Mouse (Mus musculus): ENCODE results near the gene Cdk5rap3. TPM values are rescaled to one million over a fixed set of nuclear protein-coding genes. Genes with fewer than 3 reads are reported as not detected.

Cdk5rap3 gene
- polyA plus RNA-seq, 1 experiment = 55.7 TPM

DNA sequence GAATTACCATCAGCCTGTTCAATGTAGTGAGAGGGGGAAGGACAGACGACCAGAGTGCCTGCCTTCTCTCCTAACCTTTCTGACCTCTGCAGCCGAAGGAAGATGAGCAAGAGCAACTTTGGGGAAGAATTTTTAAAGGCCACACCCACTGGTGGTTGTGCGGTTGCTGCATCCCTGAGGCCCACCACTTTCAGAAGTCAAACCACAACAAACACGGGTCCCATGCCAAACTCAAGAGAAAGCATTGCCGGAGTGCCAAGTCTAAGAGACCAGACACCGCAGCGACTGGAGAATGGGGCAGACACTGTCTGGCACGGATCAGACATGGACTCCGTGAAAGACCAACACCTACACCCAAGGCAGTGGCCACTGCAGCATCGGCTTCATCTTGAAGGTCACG lies 8.6 kb upstream of the Cdk5rap3 start:
- H3K4me3 ChIP-seq (ENCODE audit: insufficient read depth, low read length) = no peak overlapping the region
- H3K4me1 ChIP-seq (ENCODE audit: control insufficient read depth, insufficient read depth, low read length) = no peaks in the 10 kb centered on the region
- H3K27ac ChIP-seq (ENCODE audit: insufficient read depth, low read length) = no peak overlapping the region
- no peak for TF ChIP-seq CTCF (IDR thresholded peaks at IDR 0.05; ENCODE audit: borderline replicate concordance, insufficient read depth, low read length)
- no peak for TF ChIP-seq POLR2A (IDR thresholded peaks at IDR 0.05; ENCODE audit: low read depth, low read length)

DNA sequence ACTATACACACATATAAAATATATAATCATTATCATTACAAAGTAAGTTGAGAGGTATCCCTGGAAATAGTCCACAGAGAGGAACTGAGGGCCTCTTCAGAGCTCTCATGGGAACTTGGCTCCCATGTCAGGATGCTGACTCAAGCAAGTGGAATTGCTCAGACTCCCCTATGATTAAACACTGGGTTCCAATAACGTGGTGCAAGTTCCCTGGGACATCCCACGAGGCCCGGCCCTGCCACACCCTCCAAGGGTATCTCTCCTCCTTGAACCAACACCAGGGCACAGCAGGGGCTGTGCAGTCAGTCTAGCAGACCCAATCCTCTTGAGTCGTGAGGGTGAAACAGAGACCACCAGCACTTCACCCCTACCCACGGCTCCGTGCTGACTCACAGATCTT lies 2.7 kb upstream of the Cdk5rap3 start:
- Histone ChIP-seq H3K4me3 (ENCODE audit: insufficient read depth, low read length) (no peak overlapping the region), H3K27ac (ENCODE audit: insufficient read depth, low read length) (no peak overlapping the region; the same call in 1 of the 2 replicates), H3K4me1 (ENCODE audit: control insufficient read depth, insufficient read depth, low read length) (peaks cover 9% of the 10 kb centered on the region)
- no peak for TF ChIP-seq POLR2A (IDR thresholded peaks at IDR 0.05; ENCODE audit: low read depth, low read length)
- no peak for TF ChIP-seq CTCF (IDR thresholded peaks at IDR 0.05; ENCODE audit: borderline replicate concordance, insufficient read depth, low read length)

DNA sequence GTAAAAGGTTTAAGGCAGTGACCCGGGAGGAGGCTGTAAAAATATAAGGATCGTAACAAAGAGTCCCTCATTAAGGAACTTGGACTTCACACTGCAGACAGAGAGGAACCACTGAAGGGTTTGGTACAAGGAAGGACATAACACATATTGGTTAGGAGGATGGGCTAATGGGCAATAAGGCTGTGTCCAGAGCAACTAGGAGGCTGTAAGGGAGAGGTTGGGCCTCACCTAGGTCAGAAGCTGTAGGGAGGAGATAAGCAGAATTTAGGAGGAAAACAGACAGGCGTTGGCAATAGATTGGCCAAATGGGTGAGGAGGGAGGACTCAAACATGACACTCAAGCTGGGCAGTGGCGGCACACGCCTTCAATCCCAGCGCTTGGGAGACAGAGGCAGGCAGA lies 1.1 kb upstream of the Cdk5rap3 start:
- H3K27ac ChIP-seq (ENCODE audit: insufficient read depth, low read length) = no peak overlapping the region
- H3K4me3 ChIP-seq (ENCODE audit: insufficient read depth, low read length) = no peak overlapping the region
- peaks cover 9% of the 10 kb centered on the region for H3K4me1 ChIP-seq (ENCODE audit: control insufficient read depth, insufficient read depth, low read length)
- no peak for TF ChIP-seq POLR2A (IDR thresholded peaks at IDR 0.05; ENCODE audit: low read depth, low read length)
- TF ChIP-seq CTCF (IDR thresholded peaks at IDR 0.05; ENCODE audit: borderline replicate concordance, insufficient read depth, low read length) = no peak

DNA sequence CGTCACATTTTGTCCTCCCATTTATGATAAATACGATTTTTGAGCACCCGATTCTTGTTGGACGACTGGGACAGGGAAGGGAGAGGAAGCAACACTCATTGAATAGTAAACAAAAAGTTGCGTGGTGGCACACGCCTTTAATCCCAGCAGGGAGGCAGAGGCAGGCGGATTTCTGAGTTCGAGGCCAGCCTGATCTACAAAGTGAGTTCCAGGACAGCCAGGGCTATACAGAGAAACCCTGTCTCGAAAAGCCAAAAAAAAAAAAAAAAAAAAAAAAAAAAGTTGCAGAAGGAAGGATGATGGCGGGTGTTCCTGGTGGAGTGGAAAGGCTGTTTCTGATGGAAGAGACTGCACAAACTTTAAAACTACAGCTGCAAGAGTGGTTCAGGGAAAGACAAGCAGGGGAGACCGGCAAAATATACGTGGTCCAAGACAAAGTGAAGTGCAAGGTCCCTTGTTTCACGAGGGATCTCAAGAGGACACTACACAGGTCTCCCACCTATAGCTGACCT lies 645 bp upstream of the Cdk5rap3 start:
- Histone ChIP-seq H3K27ac (ENCODE audit: insufficient read depth, low read length) (no peak overlapping the region), H3K4me1 (ENCODE audit: control insufficient read depth, insufficient read depth, low read length) (peaks cover 9% of the 10 kb centered on the region), H3K4me3 (ENCODE audit: insufficient read depth, low read length) (peak overlapping the region; percentile 20)
- TF ChIP-seq POLR2A (IDR thresholded peaks at IDR 0.05; ENCODE audit: low read depth, low read length) = no peak
- no peak for TF ChIP-seq CTCF (IDR thresholded peaks at IDR 0.05; ENCODE audit: borderline replicate concordance, insufficient read depth, low read length)

DNA sequence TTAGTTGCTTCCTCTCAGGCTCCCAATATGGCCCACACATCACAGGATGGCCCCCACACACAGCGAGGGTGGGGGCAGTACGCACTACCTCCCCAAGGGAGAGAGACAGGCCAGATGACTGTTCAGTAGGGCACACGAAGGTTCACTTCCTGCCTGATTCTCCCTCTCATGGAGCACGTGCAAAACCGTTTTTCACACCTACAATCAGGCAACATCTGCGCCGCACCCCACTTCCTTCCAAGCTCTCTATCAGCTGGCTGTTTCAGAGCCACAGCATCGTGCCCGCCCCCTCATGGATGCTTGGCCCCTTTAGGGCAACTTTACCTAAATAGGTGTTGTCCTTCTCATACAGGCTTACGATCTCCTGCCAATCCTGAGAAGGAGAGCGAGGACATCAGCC lies 3.6 kb downstream of the Cdk5rap3 start:
- H3K27ac ChIP-seq (ENCODE audit: insufficient read depth, low read length) = no peak overlapping the region
- no peaks in the 10 kb centered on the region for H3K4me1 ChIP-seq (ENCODE audit: control insufficient read depth, insufficient read depth, low read length)
- no peak for TF ChIP-seq CTCF (IDR thresholded peaks at IDR 0.05; ENCODE audit: borderline replicate concordance, insufficient read depth, low read length)
- no peak for TF ChIP-seq POLR2A (IDR thresholded peaks at IDR 0.05; ENCODE audit: low read depth, low read length)
- H3K4me3 ChIP-seq (ENCODE audit: insufficient read depth, low read length) = no peak overlapping the region

DNA sequence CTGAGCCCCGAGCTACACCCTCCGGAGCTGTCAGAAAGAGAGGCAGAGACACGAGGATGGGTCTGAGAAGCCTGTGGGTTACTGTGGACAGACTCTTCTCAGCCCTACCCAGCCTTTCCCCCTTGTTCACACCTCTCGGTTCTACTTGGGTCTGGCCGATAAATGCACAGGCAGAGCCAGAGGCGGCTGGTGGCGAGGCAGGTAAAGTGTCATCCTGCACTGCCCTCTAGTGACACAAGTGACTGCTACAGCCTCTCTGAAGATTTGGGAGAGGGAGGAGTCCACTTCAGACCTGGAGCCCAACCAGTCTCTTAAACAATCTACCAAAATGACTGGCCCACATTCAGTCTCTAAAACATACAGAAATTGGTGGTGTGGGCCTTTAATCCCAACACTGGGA lies 6.3 kb downstream of the Cdk5rap3 start:
- no peak for TF ChIP-seq POLR2A (IDR thresholded peaks at IDR 0.05; ENCODE audit: low read depth, low read length)
- TF ChIP-seq CTCF (IDR thresholded peaks at IDR 0.05; ENCODE audit: borderline replicate concordance, insufficient read depth, low read length) = peak; percentile 69
- H3K4me1 ChIP-seq (ENCODE audit: control insufficient read depth, insufficient read depth, low read length) = no peaks in the 10 kb centered on the region
- H3K4me3 ChIP-seq (ENCODE audit: insufficient read depth, low read length) = no peak overlapping the region
- H3K27ac ChIP-seq (ENCODE audit: insufficient read depth, low read length) = no peak overlapping the region

DNA sequence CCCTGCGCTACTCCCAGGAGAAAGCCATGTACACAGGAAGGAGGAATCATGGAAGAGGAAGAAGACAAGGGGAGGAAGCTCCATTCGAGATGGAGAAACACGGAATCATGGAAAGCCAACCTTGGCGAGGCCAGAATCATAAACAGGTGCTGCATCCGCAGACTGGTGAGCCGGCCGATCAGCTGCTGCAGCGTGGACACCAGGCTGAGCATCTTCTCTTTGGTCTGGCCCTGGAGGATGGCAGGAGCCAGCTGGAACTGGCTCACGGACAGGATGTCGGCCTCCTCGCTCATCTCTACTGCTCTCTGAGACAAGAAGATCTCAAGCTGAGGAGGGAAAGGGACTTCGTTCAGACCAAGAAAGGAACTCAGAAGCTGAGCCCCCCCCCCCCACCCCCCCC lies 7.7 kb downstream of the Cdk5rap3 start:
- no peak overlapping the region for H3K27ac ChIP-seq (ENCODE audit: insufficient read depth, low read length)
- H3K4me3 ChIP-seq (ENCODE audit: insufficient read depth, low read length) = no peak overlapping the region
- TF ChIP-seq CTCF (IDR thresholded peaks at IDR 0.05; ENCODE audit: borderline replicate concordance, insufficient read depth, low read length) (no peak), POLR2A (IDR thresholded peaks at IDR 0.05; ENCODE audit: low read depth, low read length) (no peak)
- no peaks in the 10 kb centered on the region for H3K4me1 ChIP-seq (ENCODE audit: control insufficient read depth, insufficient read depth, low read length)

DNA sequence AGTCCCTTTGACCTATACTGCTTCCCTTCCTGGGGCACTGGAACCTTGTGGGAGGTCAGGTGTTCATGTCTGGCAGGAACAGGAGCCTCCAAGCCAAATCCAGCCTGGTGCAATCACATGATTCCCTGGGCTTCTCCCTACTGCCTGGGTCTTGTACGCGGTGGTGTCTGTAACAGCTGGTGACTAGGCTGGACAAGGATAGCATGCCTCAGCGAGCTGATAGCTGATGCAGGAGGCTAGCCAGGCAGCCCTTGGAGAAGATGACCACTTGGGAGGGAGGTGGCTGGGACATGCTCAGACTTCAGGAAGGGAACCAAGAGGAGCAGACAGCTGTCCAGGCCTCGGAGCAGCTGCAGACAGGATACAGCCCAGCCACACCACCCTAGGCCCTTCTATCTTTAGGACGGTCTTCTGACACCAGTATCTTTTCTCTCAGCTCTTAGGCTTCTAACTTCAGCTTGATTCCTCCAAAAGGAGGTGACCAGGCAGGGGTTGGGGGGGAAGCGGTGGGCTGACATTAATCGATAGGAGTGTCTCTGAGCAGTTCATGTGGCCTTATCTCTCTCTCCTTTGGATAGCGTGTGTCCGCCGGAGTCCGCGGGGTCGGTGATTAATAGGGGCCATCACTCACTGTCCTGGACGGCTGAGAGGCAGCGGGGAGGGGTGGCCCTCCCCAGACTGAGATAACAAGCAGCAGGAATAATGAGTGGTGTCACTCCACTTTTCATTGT lies 9.7 kb downstream of the Cdk5rap3 start:
- TF ChIP-seq POLR2A (IDR thresholded peaks at IDR 0.05; ENCODE audit: low read depth, low read length) (no peak), CTCF (IDR thresholded peaks at IDR 0.05; ENCODE audit: borderline replicate concordance, insufficient read depth, low read length) (no peak)
- 0 out of 2 replicates have a peak, but pooled peaks cover 2% of the 10 kb centered on the region for H3K4me1 ChIP-seq (ENCODE audit: control insufficient read depth, insufficient read depth, low read length)
- no peak overlapping the region for H3K27ac ChIP-seq (ENCODE audit: insufficient read depth, low read length)
- H3K4me3 ChIP-seq (ENCODE audit: insufficient read depth, low read length) = no peak overlapping the region

DNA sequence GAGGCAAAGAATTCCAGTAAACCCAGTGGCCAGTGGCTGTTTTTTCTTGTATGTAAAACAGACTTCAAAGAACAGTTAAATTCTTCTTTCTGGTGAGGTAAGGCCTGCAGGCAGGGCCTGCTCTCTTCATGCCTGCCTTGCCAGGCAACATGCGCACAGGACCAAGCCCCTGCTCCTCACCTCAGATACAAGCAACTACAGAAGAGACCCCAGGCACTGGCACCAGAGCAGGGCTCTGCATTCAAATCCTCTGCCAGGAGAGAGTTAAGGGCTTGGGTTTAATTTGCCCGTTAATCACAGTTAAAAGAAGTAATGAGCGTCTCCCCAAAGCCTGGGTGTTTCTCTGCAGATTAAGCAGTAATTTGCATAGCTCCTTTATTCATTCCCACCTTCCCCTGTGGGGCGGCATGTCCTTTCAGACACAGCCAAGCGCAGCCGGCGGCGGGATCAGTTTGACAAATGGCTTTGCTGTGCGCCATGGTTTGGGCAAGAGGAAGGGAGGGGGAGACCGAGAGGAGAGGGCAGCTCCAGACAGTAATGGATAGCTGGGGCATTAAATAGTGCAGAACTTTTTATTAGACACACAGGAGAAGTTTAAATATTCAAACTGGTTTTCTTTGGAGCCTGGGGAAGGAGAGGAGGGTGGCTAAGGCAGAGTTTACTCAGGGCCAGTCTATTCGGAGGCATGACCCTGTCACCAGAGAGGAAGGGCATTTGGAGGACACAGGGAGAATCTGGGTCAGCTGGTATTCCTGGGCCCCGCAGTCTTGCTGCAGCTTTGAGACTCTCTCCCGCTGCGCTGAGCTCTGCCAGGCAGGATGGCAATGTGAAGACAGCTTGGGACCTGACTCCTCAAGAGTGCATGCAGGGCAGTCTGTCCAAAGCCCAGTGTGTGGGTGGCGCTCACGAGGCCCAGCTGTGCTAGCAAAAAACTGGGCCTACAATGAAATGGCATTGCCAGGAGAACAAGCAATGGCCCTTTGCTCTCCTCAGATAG lies 13.4 kb downstream of the Cdk5rap3 start:
- no peak overlapping the region for H3K4me3 ChIP-seq (ENCODE audit: insufficient read depth, low read length)
- TF ChIP-seq CTCF (IDR thresholded peaks at IDR 0.05; ENCODE audit: borderline replicate concordance, insufficient read depth, low read length) (no peak), POLR2A (IDR thresholded peaks at IDR 0.05; ENCODE audit: low read depth, low read length) (no peak)
- H3K4me1 ChIP-seq (ENCODE audit: control insufficient read depth, insufficient read depth, low read length) = 0 out of 2 replicates have a peak, but pooled peaks cover 2% of the 10 kb centered on the region
- H3K27ac ChIP-seq (ENCODE audit: insufficient read depth, low read length) = no peak overlapping the region

Measured in embryonic fibroblast, embryonic 13.5 days (primary cell).